Mouse (Mus musculus) urinary bladder, postnatal 25 days (tissue): ENCODE data around the gene Zfp606.

Source experiments
- DNase-seq: peaks from one replicate; pipeline ENCODE4 v3.0.0; 2022; ENCODE audit warnings: low spot score

Gene Zfp606

GRCm38 (mm10) chr7:12478158-12479008 lies at the start of gene Zfp606:
Gene Zfp606, plus strand, starts transcription at chr7:12478293.
- peak; percentile 68 for DNase-seq

GRCm38 (mm10) chr7:12479009-12479346 lies 885 bp downstream of the Zfp606 start:
- DNase-seq: no peak

- no peak for DNase-seq
Observed at GRCm38 (mm10) chr7:12479525-12479924, 1.4 kb downstream of the Zfp606 start.

GRCm38 (mm10) chr7:12483771-12484170 lies 5.7 kb downstream of the Zfp606 start:
- DNase-seq: no peak

GRCm38 (mm10) chr7:12485956-12486355 lies 7.9 kb downstream of the Zfp606 start:
- no peak for DNase-seq

GRCm38 (mm10) chr7:12486691-12487090 lies 8.6 kb downstream of the Zfp606 start:
- DNase-seq: no peak

GRCm38 (mm10) chr7:12510913-12511312 lies 32.8 kb downstream of the Zfp606 start:
- DNase-seq: no peak

GRCm38 (mm10) chr7:12512217-12512616 lies 34.1 kb downstream of the Zfp606 start, which contains the start of gene 2900092C05Rik:
Gene 2900092C05Rik, plus strand, starts transcription at chr7:12512517.
- DNase-seq: no peak
